Mouse (Mus musculus) forebrain, embryonic 16.5 days (tissue): Measurements from ENCODE around the gene Scn11a. TPM values are rescaled to one million over a fixed set of nuclear protein-coding genes. Genes with fewer than 3 reads are reported as not detected.

Source experiments
- ATAC-seq: fragments of 200-750 bp; cut with Nextera tagmentation; 2 replicates; pipeline ENCODE4 v1.8.0; 2017; ENCODE audit warnings: mild to moderate bottlenecking, moderate library complexity
- H3K27ac ChIP-seq: fragments of 300-500 bp; sonication (generic); 2 replicates; pipeline ENCODE4 v1.5.1; 2014; ENCODE audit warnings: low read length, control low read depth
- H3K27me3 ChIP-seq: fragments of 300-500 bp; sonication (generic); replicated peaks from 2 replicates; pipeline ENCODE4 v1.6.1; 2014; ENCODE audit warnings: low read length; ENCODE audit not compliant: control insufficient read depth, insufficient read depth
- H3K36me3 ChIP-seq: fragments of 300-500 bp; sonication (generic); 2 replicates; pipeline ENCODE4 v1.6.1; 2014; ENCODE audit not compliant: control insufficient read depth, insufficient read depth
- H3K4me1 ChIP-seq: fragments of 300-500 bp; sonication (generic); replicated peaks from 2 replicates; pipeline ENCODE4 v1.6.1; 2014; ENCODE audit warnings: low read length; ENCODE audit not compliant: control insufficient read depth, insufficient read depth
- H3K4me2 ChIP-seq: fragments of 300-500 bp; sonication (generic); 2 replicates; pipeline ENCODE4 v1.6.1; 2014; ENCODE audit warnings: mild to moderate bottlenecking, low read length, control low read depth
- H3K4me3 ChIP-seq: fragments of 300-500 bp; sonication (generic); replicated peaks from 2 replicates; pipeline ENCODE4 v1.5.1; 2014; ENCODE audit warnings: mild to moderate bottlenecking, low read length, control low read depth
- H3K9ac ChIP-seq: fragments of 300-500 bp; sonication (generic); replicated peaks from 2 replicates; pipeline ENCODE4 v1.6.1; 2014; ENCODE audit warnings: low read depth, low read length, control low read depth
- H3K9me3 ChIP-seq: fragments of 300-500 bp; sonication (generic); 2 replicates; pipeline ENCODE4 v1.6.1; 2016; ENCODE audit warnings: low read length; ENCODE audit not compliant: control insufficient read depth
- WGBS: fragments of 180-500 bp; shearing (Covaris S2); extraction: QIAGEN DNeasy Blood & Tissue Kit; methylation state at CpG from one replicate; pipeline ENCODE4 v1.1.7; 2014; 5-methylcytosine and 5-hydroxymethylcytosine counted together
- polyA plus RNA-seq: library from polyadenylated mRNA; unstranded; fragments of >200 nt; fragmentation: Nextera tagmentation; extraction: Ambion mirVana; gene quantifications from 2 replicates; pipeline ENCODE4 v1.2.1, GENCODE M21; 2015

The Scn11a gene
- polyA plus RNA-seq, 1 experiment from 2014 or later: 0.27 TPM

DNA sequence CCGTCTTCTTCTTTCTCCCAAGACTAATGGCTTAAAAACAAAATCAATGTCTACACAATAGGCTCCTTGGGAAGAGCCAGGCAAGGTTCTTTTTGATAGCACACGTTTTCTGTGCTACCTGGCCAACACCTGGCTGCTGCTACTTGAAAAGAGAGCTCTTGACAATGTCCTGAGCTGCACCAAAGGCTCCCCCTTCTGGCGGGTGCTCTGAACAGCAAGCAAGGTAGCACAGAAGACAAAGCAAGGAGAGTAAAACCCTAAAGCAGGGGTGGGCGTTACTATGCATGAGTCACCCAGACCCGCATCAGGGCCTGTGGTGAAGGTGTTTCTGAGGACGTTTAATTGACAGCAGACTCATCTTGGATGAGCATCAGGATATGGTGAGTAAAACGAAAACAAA is 56.7 kb downstream of the Scn11a start:
- 40% methylated on average over 7 of the region's 7 CpGs for WGBS
- no peaks in the 10 kb centered on the region for H3K4me1 ChIP-seq
- H3K27ac ChIP-seq: no peak overlapping the region
- no peak for ATAC-seq
- no peak overlapping the region for H3K4me2 ChIP-seq
- no peaks in the 10 kb centered on the region for H3K9me3 ChIP-seq
- no peak overlapping the region for H3K4me3 ChIP-seq
- no peak overlapping the region for H3K9ac ChIP-seq
- H3K27me3 ChIP-seq: no peaks in the 10 kb centered on the region
- no peaks in the 10 kb centered on the region for H3K36me3 ChIP-seq

DNA sequence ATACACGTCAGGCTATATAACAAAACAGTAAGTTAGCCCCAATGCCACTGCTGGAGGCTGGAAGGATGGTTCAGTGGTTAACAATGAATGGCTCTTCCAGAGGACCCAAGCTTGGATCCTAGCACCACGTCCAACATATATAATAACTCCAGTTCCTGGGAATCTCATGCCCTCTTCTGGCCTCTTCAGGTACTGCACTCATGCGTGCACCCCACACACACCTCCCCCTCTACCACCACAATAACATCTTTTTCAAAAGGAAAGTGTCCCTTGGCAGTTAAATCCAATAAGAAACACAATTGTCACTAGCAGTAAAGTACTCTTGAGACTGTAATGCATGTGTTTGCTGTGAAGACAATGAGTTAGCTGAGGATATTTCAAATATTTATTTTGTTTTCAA is 65.0 kb downstream of the Scn11a start:
- ATAC-seq: no peak
- H3K27ac ChIP-seq: no peak overlapping the region
- 87% methylated on average over 3 of the region's 3 CpGs for WGBS
- H3K9ac ChIP-seq: no peak overlapping the region
- H3K9me3 ChIP-seq: no peaks in the 10 kb centered on the region
- no peaks in the 10 kb centered on the region for H3K4me1 ChIP-seq
- H3K27me3 ChIP-seq: no peaks in the 10 kb centered on the region
- H3K4me2 ChIP-seq: no peak overlapping the region
- no peaks in the 10 kb centered on the region for H3K36me3 ChIP-seq
- H3K4me3 ChIP-seq: no peak overlapping the region

DNA sequence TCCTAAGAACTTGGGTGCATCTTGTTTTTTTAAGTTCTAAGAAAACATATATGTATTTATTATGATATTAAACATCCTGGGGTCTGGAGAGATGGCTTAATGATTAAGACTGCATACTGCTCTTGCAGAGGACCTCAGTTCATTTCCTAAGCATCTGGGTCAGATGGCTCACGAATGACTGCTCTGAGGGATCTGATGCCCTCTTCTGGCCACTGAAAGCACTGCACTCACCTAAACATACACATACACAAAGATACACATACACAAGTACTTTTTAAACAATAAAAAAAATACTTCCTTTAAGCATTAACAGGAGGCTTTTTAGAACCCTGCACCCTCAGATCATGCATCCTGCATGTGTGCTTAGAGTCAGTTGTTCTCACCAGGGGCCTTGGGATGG is 65.8 kb downstream of the Scn11a start:
- no peak overlapping the region for H3K9ac ChIP-seq
- H3K27ac ChIP-seq: no peak overlapping the region
- 92% methylated on average over 1 of the region's 1 CpGs for WGBS
- no peak overlapping the region for H3K4me3 ChIP-seq
- no peaks in the 10 kb centered on the region for H3K4me1 ChIP-seq
- ATAC-seq: no peak
- no peaks in the 10 kb centered on the region for H3K9me3 ChIP-seq
- H3K4me2 ChIP-seq: no peak overlapping the region
- no peaks in the 10 kb centered on the region for H3K27me3 ChIP-seq
- no peaks in the 10 kb centered on the region for H3K36me3 ChIP-seq

DNA sequence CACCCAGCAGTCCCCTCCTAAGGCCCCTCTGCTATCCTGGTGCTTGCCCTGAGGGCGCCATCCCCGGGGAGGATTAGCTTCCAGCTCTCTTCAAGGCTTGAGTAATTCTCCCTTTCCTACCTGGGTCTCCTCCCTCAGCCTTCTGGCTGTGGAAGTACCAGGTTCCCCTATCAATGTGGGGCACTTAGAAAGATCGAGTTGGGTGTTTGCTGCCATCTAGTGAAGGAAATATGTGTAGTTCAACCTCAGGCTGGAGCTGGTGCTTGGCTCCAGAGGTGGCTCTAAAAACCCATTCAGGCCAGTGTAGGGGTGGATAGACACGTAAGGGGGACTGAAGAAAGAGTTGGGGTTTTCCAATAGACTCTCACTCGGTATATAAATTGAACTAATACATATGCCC is 73.7 kb downstream of the Scn11a start:
- H3K4me1 ChIP-seq: no peaks in the 10 kb centered on the region
- H3K27me3 ChIP-seq: no peaks in the 10 kb centered on the region
- H3K9ac ChIP-seq: no peak overlapping the region
- peak; percentile 75 for ATAC-seq
- H3K27ac ChIP-seq: no peak overlapping the region
- H3K36me3 ChIP-seq: no peaks in the 10 kb centered on the region
- WGBS: 10% methylated on average over 5 of the region's 5 CpGs
- H3K4me3 ChIP-seq: no peak overlapping the region
- H3K9me3 ChIP-seq: no peaks in the 10 kb centered on the region
- H3K4me2 ChIP-seq: no peak overlapping the region

DNA sequence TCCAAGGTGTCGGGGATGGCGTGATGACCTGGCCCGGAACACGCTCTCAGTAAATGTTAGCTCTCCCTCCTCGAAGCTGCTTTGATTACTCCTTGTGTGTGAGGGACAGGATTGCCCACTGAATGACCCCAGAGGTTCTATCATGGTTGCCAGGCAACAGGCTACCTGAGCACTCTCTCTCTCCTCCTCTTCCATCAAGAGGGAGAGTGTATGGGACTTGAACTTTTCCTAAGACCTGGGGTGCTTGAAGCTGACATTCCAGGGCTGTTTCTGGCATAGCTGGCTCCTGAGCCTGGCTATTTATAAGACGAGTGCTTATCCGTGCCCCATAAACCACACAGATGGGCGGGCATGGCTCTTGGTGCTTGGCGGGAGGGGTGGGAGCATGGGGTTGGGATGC is 76.1 kb downstream of the Scn11a start:
- H3K4me1 ChIP-seq: no peaks in the 10 kb centered on the region
- ATAC-seq: no peak
- no peak overlapping the region for H3K4me2 ChIP-seq

DNA sequence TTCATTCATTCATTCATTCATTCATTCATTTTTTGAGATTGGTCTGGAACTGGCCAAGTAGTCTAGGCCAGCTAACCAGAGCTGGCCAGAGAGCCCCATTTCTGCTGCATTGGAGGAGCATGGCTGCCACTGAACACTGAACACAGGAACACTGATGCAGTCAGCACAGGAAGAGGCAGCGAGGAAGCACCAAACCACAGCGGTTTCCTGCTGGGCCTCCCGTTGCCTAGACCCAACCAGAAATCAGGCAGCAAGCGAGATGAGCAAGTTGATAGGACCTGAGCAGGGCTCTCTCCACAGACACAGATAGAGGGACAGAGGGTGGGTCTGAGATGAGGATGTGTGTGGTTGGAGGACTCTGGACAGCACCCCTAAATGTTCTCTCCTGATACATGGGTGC is 81.4 kb downstream of the Scn11a start:
- Histone ChIP-seq H3K36me3 (no peaks in the 10 kb centered on the region), H3K4me2 (no peak overlapping the region), H3K4me1 (no peaks in the 10 kb centered on the region), H3K27ac (no peak overlapping the region), H3K27me3 (no peaks in the 10 kb centered on the region), H3K9ac (no peak overlapping the region), H3K4me3 (no peak overlapping the region), H3K9me3 (no peaks in the 10 kb centered on the region)
- no peak for ATAC-seq
- 80% methylated on average over 4 of the region's 4 CpGs for WGBS

More for the DNA sequence above, 76.1 kb downstream of the Scn11a start:
- H3K9ac ChIP-seq: no peak overlapping the region
- no peak overlapping the region for H3K27ac ChIP-seq
- H3K9me3 ChIP-seq: no peaks in the 10 kb centered on the region
- H3K36me3 ChIP-seq: no peaks in the 10 kb centered on the region
- 84% methylated on average over 9 of the region's 9 CpGs for WGBS
- H3K27me3 ChIP-seq: no peaks in the 10 kb centered on the region
- H3K4me3 ChIP-seq: no peak overlapping the region

DNA sequence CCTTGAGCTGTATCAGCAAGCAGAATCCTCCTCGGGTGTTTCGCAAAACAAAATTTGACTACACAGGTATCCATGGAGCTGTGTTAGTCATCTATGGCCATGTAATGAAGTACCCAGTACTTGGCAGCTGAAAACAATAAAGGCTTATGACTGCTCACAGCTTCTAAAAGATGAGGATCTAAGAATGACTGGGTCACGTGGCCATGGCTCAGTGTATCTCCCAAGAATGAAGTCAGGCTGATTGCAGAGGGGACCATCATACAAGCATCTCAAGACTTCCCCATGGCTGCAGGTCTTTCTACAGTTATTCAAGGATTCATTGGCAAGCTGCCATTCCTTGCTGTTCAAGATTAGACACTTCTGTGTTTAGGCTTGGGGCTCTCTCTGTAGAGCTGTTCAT is 81.9 kb downstream of the Scn11a start:
- ATAC-seq: no peak
- no peak overlapping the region for H3K27ac ChIP-seq

DNA sequence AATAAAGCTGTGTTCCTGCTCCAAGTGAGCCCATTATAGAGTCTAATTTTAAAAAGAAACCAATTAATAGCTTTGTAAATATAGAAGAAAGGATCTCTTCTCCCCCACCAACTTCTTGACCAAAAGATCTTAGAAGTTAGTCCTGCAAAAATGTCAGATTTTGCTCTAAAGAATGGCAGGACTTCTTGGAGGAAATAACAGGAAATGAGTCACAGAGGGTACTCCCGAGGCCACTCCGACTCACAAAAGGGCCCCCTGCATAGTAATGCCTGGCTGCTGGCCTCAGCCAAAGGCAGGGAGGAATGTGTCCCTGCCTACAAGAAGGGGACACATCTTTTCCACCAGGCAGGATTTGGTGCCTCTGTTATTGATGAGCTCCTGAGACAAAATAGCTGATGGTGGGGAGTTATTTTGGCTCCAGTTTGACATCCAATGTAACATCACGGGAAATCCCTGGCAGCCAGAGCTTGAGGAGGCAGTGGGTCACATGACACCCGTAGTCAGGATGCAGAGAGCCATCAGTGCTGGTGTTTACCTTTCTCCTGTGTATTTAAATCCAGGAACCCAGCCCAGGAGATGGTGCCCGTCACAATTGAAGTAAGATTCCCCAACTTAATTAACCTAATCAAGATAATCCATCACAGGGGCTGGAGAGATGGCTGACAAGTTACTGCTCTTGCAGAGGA is 84.0 kb downstream of the Scn11a start:
- H3K27ac ChIP-seq: no peak overlapping the region
- WGBS: 53% methylated on average over 5 of the region's 5 CpGs
- no peak overlapping the region for H3K4me2 ChIP-seq
- H3K9ac ChIP-seq: no peak overlapping the region
- H3K9me3 ChIP-seq: no peaks in the 10 kb centered on the region
- H3K4me1 ChIP-seq: no peaks in the 10 kb centered on the region
- no peaks in the 10 kb centered on the region for H3K36me3 ChIP-seq
- ATAC-seq: no peak
- H3K4me3 ChIP-seq: no peak overlapping the region
- H3K27me3 ChIP-seq: no peaks in the 10 kb centered on the region

More for the DNA sequence above, 81.9 kb downstream of the Scn11a start:
- no peaks in the 10 kb centered on the region for H3K9me3 ChIP-seq
- H3K4me3 ChIP-seq: no peak overlapping the region
- no peak overlapping the region for H3K4me2 ChIP-seq
- H3K36me3 ChIP-seq: no peaks in the 10 kb centered on the region
- no peaks in the 10 kb centered on the region for H3K4me1 ChIP-seq
- H3K27me3 ChIP-seq: no peaks in the 10 kb centered on the region
- no peak overlapping the region for H3K9ac ChIP-seq
- WGBS: 93% methylated on average over 3 of the region's 3 CpGs

DNA sequence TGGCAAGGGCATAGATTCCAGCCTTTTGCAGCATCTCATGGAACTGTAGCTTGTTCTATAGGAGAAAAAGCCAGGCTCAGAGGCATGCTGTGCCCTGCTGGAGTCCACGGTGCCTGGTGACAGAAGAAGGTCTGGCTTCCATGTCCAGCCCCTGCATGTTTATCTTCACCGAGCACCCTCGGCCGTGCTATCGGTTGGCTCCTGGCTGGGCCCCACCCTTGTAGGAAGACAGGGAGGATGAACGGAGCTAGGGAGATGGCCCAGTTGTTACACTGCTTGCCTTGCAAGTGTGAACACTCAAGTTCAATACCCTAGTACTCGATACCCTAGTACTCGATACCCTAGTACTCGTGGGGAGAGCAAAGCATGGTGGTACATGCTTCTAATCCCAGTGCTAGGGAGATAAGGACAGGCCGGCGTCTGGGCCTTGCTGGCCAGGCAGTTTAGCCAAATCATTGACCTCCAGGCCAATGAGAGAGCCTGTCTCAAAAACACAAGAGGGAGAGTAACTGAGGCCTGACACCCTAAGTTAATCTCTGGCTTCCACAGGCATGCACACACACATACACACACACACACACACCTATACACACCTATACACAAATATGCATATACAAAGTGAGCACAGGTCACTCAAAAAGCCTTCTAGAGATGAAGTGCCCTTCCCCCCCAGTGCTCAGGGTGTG is 96.7 kb downstream of the Scn11a start:
- Histone ChIP-seq H3K9me3 (no peaks in the 10 kb centered on the region), H3K4me2 (no peak overlapping the region), H3K36me3 (no peaks in the 10 kb centered on the region), H3K27ac (no peak overlapping the region), H3K4me3 (no peak overlapping the region), H3K4me1 (no peaks in the 10 kb centered on the region), H3K27me3 (no peaks in the 10 kb centered on the region), H3K9ac (no peak overlapping the region)
- 90% methylated on average over 11 of the region's 11 CpGs for WGBS
- ATAC-seq: no peak
